Mouse (Mus musculus) lung, postnatal 25 days (tissue): ENCODE data around the gene Prss57.
A peak's percentile ranks its signal among the peaks of the same experiment; 100 is the strongest.

ENCODE experiments used
- DNase-seq: peaks from one replicate; pipeline ENCODE4 v3.0.0; 2022; ENCODE audit warnings: low spot score

Gene Prss57

GRCm38 (mm10) chr10:79807826-79808225, 17.1 kb upstream of the Prss57 start:
- no peak for DNase-seq

GRCm38 (mm10) chr10:79806972-79807371, 16.2 kb upstream of the Prss57 start:
- DNase-seq, result no peak

GRCm38 (mm10) chr10:79806331-79806730, 15.6 kb upstream of the Prss57 start:
- no peak for DNase-seq

- DNase-seq, result no peak
Measured at GRCm38 (mm10) chr10:79805636-79806035, 14.9 kb upstream of the Prss57 start.

GRCm38 (mm10) chr10:79803716-79804323, 13.1 kb upstream of the Prss57 start:
- DNase-seq, result no peak

GRCm38 (mm10) chr10:79802331-79802971, 11.7 kb upstream of the Prss57 start:
- DNase-seq, result peak; percentile 71

- DNase-seq, result no peak
Measured at GRCm38 (mm10) chr10:79801837-79802236, 11.1 kb upstream of the Prss57 start.

GRCm38 (mm10) chr10:79800508-79800907, 9.7 kb upstream of the Prss57 start:
- no peak for DNase-seq

- DNase-seq, result no peak
Measured at GRCm38 (mm10) chr10:79798289-79798928, 7.6 kb upstream of the Prss57 start.

- no peak for DNase-seq
Measured at GRCm38 (mm10) chr10:79797326-79797725, 6.6 kb upstream of the Prss57 start.

- DNase-seq, result no peak
Measured at GRCm38 (mm10) chr10:79795905-79796304, 5.1 kb upstream of the Prss57 start.

GRCm38 (mm10) chr10:79794491-79794931, 3.8 kb upstream of the Prss57 start:
- peak; percentile 83 for DNase-seq

GRCm38 (mm10) chr10:79793738-79794490, 3.2 kb upstream of the Prss57 start:
- no peak for DNase-seq

- DNase-seq, result peak; percentile 68
Measured at GRCm38 (mm10) chr10:79793051-79793737, 2.4 kb upstream of the Prss57 start, which contains the start of gene Palm. Gene Palm, plus strand, starts transcription at chr10:79793572.

- no peak for DNase-seq
Measured at GRCm38 (mm10) chr10:79792339-79793040, 1.7 kb upstream of the Prss57 start.

- no peak for DNase-seq
Measured at GRCm38 (mm10) chr10:79789581-79789980, 1.2 kb downstream of the Prss57 start.

- peak; percentile 79 for DNase-seq
Measured at GRCm38 (mm10) chr10:79788386-79789158, 2.2 kb downstream of the Prss57 start.

- DNase-seq, result no peak
Measured at GRCm38 (mm10) chr10:79783920-79784800, 6.6 kb downstream of the Prss57 start.

GRCm38 (mm10) chr10:79783050-79783449, 7.7 kb downstream of the Prss57 start:
- DNase-seq, result no peak
